Mouse (Mus musculus) brain, embryonic 14.5 days (tissue): ENCODE data around the gene Ugt1a6a. TPM values are rescaled to one million over a fixed set of nuclear protein-coding genes. Genes with fewer than 3 reads are reported as not detected.

Experiments
- DNase-seq: peaks from one replicate; pipeline ENCODE4 v3.0.0-alpha.2; 2011; ENCODE audit warnings: low read depth
- CTCF ChIP-seq: fragments of 200-500 bp; IDR thresholded peaks from 2 replicates; pipeline ENCODE4 v1.5.1; 2012; ENCODE audit warnings: inconsistent platforms, mild to moderate bottlenecking, moderate library complexity, borderline replicate concordance; ENCODE audit not compliant: insufficient read depth, insufficient read length; ENCODE audit errors: extremely low read depth
- POLR2A ChIP-seq: fragments of 200-500 bp; IDR thresholded peaks from 2 replicates; pipeline ENCODE4 v1.6.1; 2012; ENCODE audit warnings: mild to moderate bottlenecking, inconsistent platforms, borderline replicate concordance; ENCODE audit not compliant: poor library complexity, insufficient read depth, insufficient read length, severe bottlenecking; ENCODE audit errors: extremely low read depth
- polyA plus RNA-seq: library from polyadenylated mRNA; depleted of rRNA; stranded (reverse); fragments of >200 nt; gene quantifications from 2 replicates; pipeline ENCODE4 v1.2.3, GENCODE M21; 2012

Gene Ugt1a6a
- polyA plus RNA-seq, 1 experiment: 2.0 TPM

DNA sequence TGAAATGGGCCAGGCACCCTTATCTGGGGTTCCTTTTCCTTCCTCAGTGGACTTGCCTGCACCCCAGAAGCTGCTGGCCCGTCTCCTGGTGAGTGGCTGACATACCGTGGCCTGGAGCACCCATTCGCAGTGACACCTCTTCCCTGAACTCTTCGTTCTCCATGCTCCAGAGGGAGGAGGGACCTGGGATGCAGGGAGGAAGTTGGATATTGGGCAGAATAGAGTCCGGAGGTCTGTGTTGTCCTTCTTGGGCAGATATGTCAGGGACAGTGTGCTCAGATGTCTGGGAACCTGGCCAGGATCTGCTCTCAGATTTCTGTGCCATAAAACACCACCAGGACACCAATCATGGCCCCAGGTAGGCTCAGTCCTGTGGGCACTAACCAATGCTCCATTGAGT is 105.5 kb downstream of the Ugt1a6a start:
- TF ChIP-seq CTCF: no peak
- no peak for TF ChIP-seq POLR2A
- DNase-seq: no peak

DNA sequence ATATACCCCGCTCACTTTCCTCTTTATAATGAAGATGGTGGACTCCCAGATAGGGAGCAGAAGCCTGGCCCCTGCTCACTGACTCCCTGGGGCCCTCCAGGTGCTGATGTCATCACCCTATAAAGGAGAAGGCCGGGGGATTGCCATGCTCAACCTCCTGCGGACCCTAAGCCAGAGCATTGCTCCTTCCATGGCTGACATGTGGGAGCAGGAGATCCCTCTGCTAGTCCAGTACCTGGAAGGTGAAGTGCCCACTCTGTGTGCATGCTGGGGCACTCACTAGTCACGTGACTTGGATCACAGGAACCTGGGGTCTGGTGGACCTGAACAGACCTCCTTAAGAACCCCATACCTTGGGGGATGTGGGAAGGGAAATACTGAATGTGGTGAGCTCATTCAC is 106.0 kb downstream of the Ugt1a6a start:
- no peak for DNase-seq
- TF ChIP-seq CTCF (no peak), POLR2A (no peak)

DNA sequence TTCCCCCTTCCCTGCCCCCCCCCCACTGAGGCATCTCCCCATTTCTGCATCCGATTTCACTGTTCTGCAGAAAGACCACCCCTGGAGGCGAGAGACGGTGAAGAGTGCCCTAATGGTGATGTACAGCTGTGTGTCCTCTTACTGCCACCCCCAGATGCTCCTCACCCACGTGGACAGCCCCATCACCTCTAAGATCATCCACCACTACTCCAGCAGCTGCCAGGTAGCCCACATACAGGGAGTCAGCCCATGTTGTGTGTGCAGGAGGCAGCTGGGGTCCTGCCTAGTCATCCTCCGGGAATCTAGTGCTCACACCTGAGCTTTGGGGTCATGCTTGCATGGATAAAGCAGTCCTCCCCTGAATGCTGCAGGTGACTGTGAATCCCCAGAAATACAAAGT is 109.3 kb downstream of the Ugt1a6a start:
- TF ChIP-seq POLR2A (no peak), CTCF (no peak)

DNA sequence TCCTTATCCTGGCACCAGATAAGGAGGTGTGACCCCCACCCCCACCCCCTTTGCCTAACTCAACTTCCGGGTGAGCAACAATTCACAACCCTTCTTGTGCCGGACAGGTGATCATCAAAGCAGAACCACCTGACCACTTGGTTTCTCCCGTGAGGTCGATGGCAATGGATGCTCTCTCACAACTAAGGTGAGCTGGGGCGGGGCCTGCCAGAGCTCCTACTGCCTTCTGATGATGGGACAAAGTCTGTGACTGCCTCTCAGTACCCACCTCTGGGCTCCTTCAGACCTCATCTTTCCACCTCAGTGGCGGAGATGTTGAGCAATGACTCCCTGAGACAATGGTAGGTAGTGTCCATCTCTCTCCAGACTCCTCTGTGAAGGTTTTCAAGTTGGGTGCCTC is 111.3 kb downstream of the Ugt1a6a start:
- DNase-seq: no peak
- no peak for TF ChIP-seq CTCF
- TF ChIP-seq POLR2A: no peak

More for the DNA sequence above, 109.3 kb downstream of the Ugt1a6a start:
- no peak for DNase-seq

DNA sequence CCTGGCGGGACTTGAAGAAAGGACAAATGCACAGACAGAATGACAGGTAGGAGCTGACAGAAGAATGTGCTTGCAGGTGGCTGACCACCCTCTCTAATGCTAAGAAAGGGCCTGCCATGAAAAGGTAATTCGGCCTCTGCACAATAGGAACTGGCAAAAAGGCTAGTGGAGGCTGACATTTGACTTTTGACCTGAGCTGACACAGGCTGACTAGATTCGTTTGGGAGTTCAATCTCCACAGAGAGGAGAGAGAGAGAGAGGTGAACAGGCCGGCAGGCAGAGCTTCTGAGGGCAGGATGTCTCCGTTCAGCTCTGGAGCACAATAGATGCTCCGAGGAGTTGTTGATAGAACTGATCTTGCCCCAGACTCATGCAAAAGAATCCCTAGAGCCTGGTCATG is 111.8 kb downstream of the Ugt1a6a start:
- no peak for DNase-seq
- TF ChIP-seq CTCF: no peak
- TF ChIP-seq POLR2A: no peak

DNA sequence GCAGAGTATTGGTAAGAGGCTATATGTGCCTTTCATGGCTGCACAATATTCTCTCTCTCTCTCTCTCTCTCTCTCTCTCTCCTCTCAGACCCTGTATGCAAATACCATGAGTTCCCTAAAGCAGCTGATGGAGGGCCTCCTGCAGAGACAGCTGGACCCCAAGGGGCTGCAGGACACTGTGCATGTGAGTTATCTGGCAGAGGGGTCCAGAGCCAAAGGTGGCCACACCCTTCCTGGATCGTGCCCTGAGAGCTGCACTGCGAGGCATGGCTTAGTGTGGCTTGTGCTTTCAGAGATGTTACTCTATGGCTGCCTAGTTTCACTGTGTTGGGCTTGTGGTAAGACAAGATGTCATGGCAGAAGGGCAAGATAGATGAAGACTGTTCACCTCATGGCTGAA is 113.1 kb downstream of the Ugt1a6a start:
- TF ChIP-seq POLR2A: no peak
- no peak for TF ChIP-seq CTCF
- DNase-seq: no peak

DNA sequence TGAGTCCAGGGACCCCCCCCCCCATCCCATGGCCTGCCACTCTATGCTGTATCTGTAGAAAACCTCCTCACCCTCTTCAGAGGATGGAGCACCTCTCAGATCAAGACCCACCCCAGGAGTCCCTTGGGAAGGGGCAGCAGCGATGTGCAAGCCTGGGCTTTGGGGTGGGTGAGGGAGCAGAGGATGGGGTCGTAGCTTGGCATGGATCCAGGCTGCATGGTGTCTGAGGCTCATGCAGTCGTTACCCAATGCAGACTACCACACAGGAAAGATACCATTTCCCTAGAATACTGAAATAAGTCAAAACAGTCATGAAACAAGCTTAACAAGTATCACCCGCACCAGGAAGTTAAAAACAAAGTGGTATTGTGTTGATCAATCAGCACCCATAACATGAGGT is 114.0 kb downstream of the Ugt1a6a start:
- DNase-seq: no peak
- TF ChIP-seq POLR2A (no peak), CTCF (no peak)

DNA sequence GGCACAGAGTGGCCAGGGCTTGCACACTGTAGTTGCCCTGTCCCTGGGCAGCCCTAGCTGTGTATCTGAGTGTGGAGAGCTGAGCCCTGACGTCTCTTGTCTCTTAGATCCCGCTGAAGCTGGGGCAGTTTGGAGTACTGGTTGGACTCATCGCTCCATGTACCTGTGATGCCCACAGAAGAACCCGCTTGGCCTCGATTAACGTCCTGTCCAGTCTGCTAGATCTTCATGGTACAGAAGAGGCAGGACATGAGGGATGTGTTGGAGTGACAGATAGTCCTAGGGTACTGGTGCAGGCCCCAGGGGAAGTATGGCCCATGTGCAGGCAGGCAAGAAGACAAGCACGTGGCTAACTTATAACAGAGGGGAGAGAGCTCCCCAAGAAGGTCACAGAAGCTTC is 115.0 kb downstream of the Ugt1a6a start:
- TF ChIP-seq POLR2A (no peak), CTCF (no peak)

DNA sequence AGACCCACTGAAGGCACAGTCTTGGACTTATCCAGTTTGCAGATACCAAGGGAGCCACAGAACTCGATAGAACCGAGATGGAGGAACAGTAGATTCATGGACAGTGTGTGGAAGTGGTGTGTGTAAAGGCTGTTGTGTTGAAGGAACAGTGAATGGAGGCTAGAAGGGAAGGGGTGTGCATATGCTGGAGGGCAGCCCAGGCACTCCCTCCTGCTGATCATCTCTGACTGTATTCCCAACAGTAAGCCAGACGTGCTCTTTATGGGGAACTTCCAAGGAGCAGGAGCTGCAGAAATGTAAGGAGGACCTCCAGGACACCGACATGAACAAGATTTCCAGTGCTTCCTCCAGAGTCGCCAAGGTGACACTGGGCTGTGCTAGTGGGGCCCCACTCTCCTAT is 115.4 kb downstream of the Ugt1a6a start:
- no peak for DNase-seq
- no peak for TF ChIP-seq CTCF
- no peak for TF ChIP-seq POLR2A

More for the DNA sequence above, 115.0 kb downstream of the Ugt1a6a start:
- DNase-seq: no peak

DNA sequence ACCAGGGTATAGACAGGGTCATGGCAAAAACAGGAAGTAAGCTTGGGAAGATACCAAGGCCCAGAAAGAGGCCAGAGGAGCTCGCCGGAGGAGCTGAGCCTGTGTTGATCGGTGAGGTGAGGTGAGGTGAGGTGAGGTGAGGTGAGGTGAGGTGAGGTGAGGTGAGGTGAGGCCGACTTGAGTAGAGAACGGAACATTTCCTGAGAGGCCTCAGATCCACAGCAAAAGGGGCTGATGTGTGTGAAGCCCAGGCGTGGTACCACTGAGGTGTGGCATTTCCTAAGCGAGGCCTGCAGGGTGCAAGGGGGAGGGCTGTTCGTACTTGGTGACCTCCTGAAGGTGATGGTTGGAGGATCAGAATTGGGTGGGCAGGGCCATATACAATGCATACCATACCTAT is 118.5 kb downstream of the Ugt1a6a start:
- DNase-seq: no peak
- TF ChIP-seq CTCF: no peak
- no peak for TF ChIP-seq POLR2A

DNA sequence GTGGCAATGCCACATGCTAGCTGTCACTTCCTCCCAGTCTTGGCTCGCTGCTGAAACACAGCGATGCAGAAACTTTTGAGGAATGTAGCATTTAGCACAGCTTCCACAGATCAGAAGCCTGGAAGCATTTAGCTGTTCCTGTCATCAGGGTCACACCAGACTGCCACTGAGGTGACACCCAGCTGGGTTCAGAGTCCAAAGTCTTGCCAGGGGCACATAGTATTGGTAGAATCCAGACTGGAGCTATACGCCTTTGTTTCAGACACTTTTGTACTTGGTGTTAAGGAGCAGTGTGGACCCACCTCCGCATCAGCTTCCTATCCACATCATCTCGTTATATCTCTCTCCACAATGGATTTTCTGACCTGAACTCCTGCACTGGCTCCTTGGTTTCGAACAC is 118.9 kb downstream of the Ugt1a6a start:
- DNase-seq: no peak
- TF ChIP-seq POLR2A (no peak), CTCF (no peak)

DNA sequence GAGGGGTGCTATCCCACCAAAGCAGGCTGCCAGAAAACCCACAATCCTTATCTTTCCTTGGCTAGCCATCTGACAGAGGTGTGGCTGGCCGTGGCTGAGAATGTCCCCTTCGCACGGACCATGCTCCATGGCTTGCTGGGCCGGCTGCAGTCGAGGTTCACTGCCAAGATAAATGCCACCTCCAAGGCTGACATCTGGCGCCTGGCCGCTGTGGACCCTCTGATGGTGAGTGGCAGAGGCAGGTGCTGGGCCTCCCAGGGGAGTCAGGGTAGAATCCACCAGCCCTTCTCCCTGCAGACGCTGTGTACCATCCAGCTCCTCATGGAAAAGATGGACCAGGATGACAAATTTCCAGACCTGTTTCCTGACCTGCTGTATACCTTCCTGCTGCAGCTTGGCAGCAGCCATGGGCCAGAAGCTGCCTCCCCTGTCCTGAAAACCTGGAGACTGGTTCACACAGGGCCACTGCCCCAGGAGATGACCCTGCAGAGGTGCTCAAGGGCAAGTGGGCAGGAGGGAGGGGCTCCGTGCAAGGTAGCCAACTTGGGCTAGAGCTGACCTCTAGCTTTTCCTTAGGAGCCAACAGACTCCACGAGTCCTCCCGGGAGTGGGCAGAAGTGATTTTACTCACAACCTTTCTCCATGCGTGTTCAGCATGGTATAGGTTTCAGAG is 120.3 kb downstream of the Ugt1a6a start:
- TF ChIP-seq CTCF (no peak), POLR2A (no peak)
- DNase-seq: no peak

DNA sequence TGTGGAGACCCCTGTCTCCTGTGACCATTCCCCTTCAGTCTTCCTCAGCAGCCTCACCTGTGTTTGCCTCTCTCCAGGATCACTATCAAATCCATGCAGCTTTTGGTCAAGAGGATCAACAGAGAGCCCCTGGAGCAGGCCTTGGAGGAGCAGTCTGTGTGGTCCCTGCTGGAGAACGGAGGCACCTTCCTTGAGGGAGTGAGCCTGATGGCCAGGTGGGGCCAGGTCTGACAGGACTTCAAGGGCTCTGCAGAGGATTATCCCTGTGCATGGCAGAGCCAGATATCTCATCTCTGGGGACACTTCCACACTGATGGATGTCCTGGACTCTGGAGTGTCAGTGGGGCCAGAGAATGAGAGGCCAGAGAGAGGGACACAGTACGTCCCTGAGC is 120.9 kb downstream of the Ugt1a6a start:
- no peak for DNase-seq
- TF ChIP-seq POLR2A (no peak), CTCF (no peak)
